Mouse (Mus musculus): ENCODE measurements at regions not wholly inside any gene's neighbourhood (a gene's known extent, or its start where the extent isn't known, plus 50 kb on each side); places are given as distances from the start of the nearest gene placed in this dataset.
A peak's percentile ranks its signal among the peaks of the same experiment; 100 is the strongest.

- H3K36me3 ChIP-seq (ENCODE audit: insufficient read depth): no peaks in the 10 kb centered on the region
- no peak for ATAC-seq
- TF ChIP-seq CTCF (IDR thresholded peaks at IDR 0.05; ENCODE audit: low read depth): no peak
- H3K27ac ChIP-seq (ENCODE audit: low read depth, low read length): no peak overlapping the region
- DNase-seq: no peak
- no peak overlapping the region for H3K4me3 ChIP-seq (ENCODE audit: low read depth, low read length)
- no peaks in the 10 kb centered on the region for H3K27me3 ChIP-seq (ENCODE audit: insufficient read depth, low read length)
- H3K4me2 ChIP-seq (ENCODE audit: low read depth): no peak overlapping the region
- WGBS: 93% methylated on average over 3 of the region's 3 CpGs
- H3K4me1 ChIP-seq (ENCODE audit: insufficient read depth): no peaks in the 10 kb centered on the region
- no peak overlapping the region for H3K9ac ChIP-seq
- no peaks in the 10 kb centered on the region for H3K9me3 ChIP-seq (ENCODE audit: low read length)
Observed at GRCm38 (mm10) chr1:98727354-98728015, 306.6 kb downstream of the Slco6d1 start.

GRCm38 (mm10) chr1:98748886-98749285 is 328.0 kb downstream of the Slco6d1 start:
- WGBS: 1% methylated on average over 2 of the region's 2 CpGs
- DNase-seq: peak; percentile 80
- H3K4me2 ChIP-seq (ENCODE audit: low read depth): no peak overlapping the region
- ATAC-seq: peak; percentile 86
- H3K9ac ChIP-seq: no peak overlapping the region
- no peaks in the 10 kb centered on the region for H3K4me1 ChIP-seq (ENCODE audit: insufficient read depth)
- H3K27me3 ChIP-seq (ENCODE audit: insufficient read depth, low read length): no peaks in the 10 kb centered on the region
- no peaks in the 10 kb centered on the region for H3K36me3 ChIP-seq (ENCODE audit: insufficient read depth)
- H3K4me3 ChIP-seq (ENCODE audit: low read depth, low read length): no peak overlapping the region
- no peaks in the 10 kb centered on the region for H3K9me3 ChIP-seq (ENCODE audit: low read length)
- peak; percentile 71 for TF ChIP-seq CTCF (IDR thresholded peaks at IDR 0.05; ENCODE audit: low read depth)
- no peak overlapping the region for H3K27ac ChIP-seq (ENCODE audit: low read depth, low read length)

- WGBS: 94% methylated on average over 2 of the region's 2 CpGs
- DNase-seq (no peak), ATAC-seq (no peak)
- no peak overlapping the region for H3K4me3 ChIP-seq (ENCODE audit: low read depth, low read length)
- TF ChIP-seq CTCF (IDR thresholded peaks at IDR 0.05; ENCODE audit: low read depth): no peak
- H3K36me3 ChIP-seq (ENCODE audit: insufficient read depth): no peaks in the 10 kb centered on the region
- no peak overlapping the region for H3K4me2 ChIP-seq (ENCODE audit: low read depth)
- H3K27me3 ChIP-seq (ENCODE audit: insufficient read depth, low read length): no peaks in the 10 kb centered on the region
- no peaks in the 10 kb centered on the region for H3K4me1 ChIP-seq (ENCODE audit: insufficient read depth)
- H3K27ac ChIP-seq (ENCODE audit: low read depth, low read length): no peak overlapping the region
- H3K9ac ChIP-seq: no peak overlapping the region
- no peaks in the 10 kb centered on the region for H3K9me3 ChIP-seq (ENCODE audit: low read length)
Observed at GRCm38 (mm10) chr1:98788528-98788927, 367.6 kb downstream of the Slco6d1 start.

- no peak overlapping the region for H3K27ac ChIP-seq (ENCODE audit: low read depth, low read length)
- no peak overlapping the region for H3K4me3 ChIP-seq (ENCODE audit: low read depth, low read length)
- H3K9me3 ChIP-seq (ENCODE audit: low read length): no peaks in the 10 kb centered on the region
- whole genome bisulfite sequencing: 97% methylated on average over 3 of the region's 3 CpGs
- ATAC-seq: no peak
- TF ChIP-seq CTCF (IDR thresholded peaks at IDR 0.05; ENCODE audit: low read depth): no peak
- H3K4me2 ChIP-seq (ENCODE audit: low read depth): no peak overlapping the region
- no peak overlapping the region for H3K9ac ChIP-seq
- no peaks in the 10 kb centered on the region for H3K4me1 ChIP-seq (ENCODE audit: insufficient read depth)
- no peaks in the 10 kb centered on the region for H3K36me3 ChIP-seq (ENCODE audit: insufficient read depth)
- DNase-seq: no peak
- H3K27me3 ChIP-seq (ENCODE audit: insufficient read depth, low read length): no peaks in the 10 kb centered on the region
Observed at GRCm38 (mm10) chr1:98793320-98793719, 372.4 kb downstream of the Slco6d1 start.

GRCm38 (mm10) chr1:98812543-98812942 is 391.6 kb downstream of the Slco6d1 start:
- ATAC-seq (no peak), DNase-seq (no peak)
- H3K27me3 ChIP-seq (ENCODE audit: insufficient read depth, low read length): no peaks in the 10 kb centered on the region
- no peak for TF ChIP-seq CTCF (IDR thresholded peaks at IDR 0.05; ENCODE audit: low read depth)
- no peaks in the 10 kb centered on the region for H3K9me3 ChIP-seq (ENCODE audit: low read length)
- H3K4me2 ChIP-seq (ENCODE audit: low read depth): no peak overlapping the region
- no peak overlapping the region for H3K27ac ChIP-seq (ENCODE audit: low read depth, low read length)
- H3K36me3 ChIP-seq (ENCODE audit: insufficient read depth): no peaks in the 10 kb centered on the region
- H3K9ac ChIP-seq: no peak overlapping the region
- H3K4me1 ChIP-seq (ENCODE audit: insufficient read depth): no peaks in the 10 kb centered on the region
- H3K4me3 ChIP-seq (ENCODE audit: low read depth, low read length): no peak overlapping the region

- H3K27ac ChIP-seq (ENCODE audit: low read depth, low read length): no peak overlapping the region
- H3K4me2 ChIP-seq (ENCODE audit: low read depth): no peak overlapping the region
- 87% methylated on average over 2 of the region's 2 CpGs for WGBS
- ATAC-seq (no peak), DNase-seq (no peak)
- no peak overlapping the region for H3K4me3 ChIP-seq (ENCODE audit: low read depth, low read length)
- H3K27me3 ChIP-seq (ENCODE audit: insufficient read depth, low read length): no peaks in the 10 kb centered on the region
- no peaks in the 10 kb centered on the region for H3K36me3 ChIP-seq (ENCODE audit: insufficient read depth)
- no peak overlapping the region for H3K9ac ChIP-seq
- no peak for TF ChIP-seq CTCF (IDR thresholded peaks at IDR 0.05; ENCODE audit: low read depth)
- H3K4me1 ChIP-seq (ENCODE audit: insufficient read depth): no peaks in the 10 kb centered on the region
- no peaks in the 10 kb centered on the region for H3K9me3 ChIP-seq (ENCODE audit: low read length)
Observed at GRCm38 (mm10) chr1:98813990-98814389, 393.1 kb downstream of the Slco6d1 start.

- Histone ChIP-seq H3K4me2 (ENCODE audit: low read depth) (no peak overlapping the region), H3K27me3 (ENCODE audit: insufficient read depth, low read length) (no peaks in the 10 kb centered on the region), H3K27ac (ENCODE audit: low read depth, low read length) (no peak overlapping the region), H3K36me3 (ENCODE audit: insufficient read depth) (no peaks in the 10 kb centered on the region), H3K4me1 (ENCODE audit: insufficient read depth) (no peaks in the 10 kb centered on the region), H3K4me3 (ENCODE audit: low read depth, low read length) (no peak overlapping the region), H3K9me3 (ENCODE audit: low read length) (no peaks in the 10 kb centered on the region), H3K9ac (no peak overlapping the region)
- TF ChIP-seq CTCF (IDR thresholded peaks at IDR 0.05; ENCODE audit: low read depth): no peak
- WGBS: 86% methylated on average over 2 of the region's 2 CpGs
- no peak for ATAC-seq
- DNase-seq: no peak
Observed at GRCm38 (mm10) chr1:98818076-98818475, 397.2 kb downstream of the Slco6d1 start.
